Mouse (Mus musculus): ENCODE measurements around the gene Idnk. TPM values are rescaled to one million over a fixed set of nuclear protein-coding genes. Genes with fewer than 3 reads are reported as not detected.

Gene Idnk
- polyA plus RNA-seq, 1 experiment from 2014 or later: 31.3 TPM

GRCm38 (mm10) chr13:58150442-58150841, 7.0 kb upstream of the Idnk start:
- no peak for ATAC-seq (ENCODE audit: low read depth)
- Histone ChIP-seq H3K4me3 (ENCODE audit: low read depth, low read length) (no peak overlapping the region), H3K9ac (ENCODE audit: low read depth, low read length) (no peak overlapping the region), H3K9me3 (ENCODE audit: control insufficient read depth, low read length) (0 out of 2 replicates have a peak, but pooled peaks cover 6% of the 10 kb centered on the region), H3K27me3 (replicated peaks; ENCODE audit: control insufficient read depth, insufficient read depth, low read length) (no peaks in the 10 kb centered on the region), H3K36me3 (ENCODE audit: control insufficient read depth, insufficient read depth, low read length) (no peaks in the 10 kb centered on the region), H3K4me2 (ENCODE audit: low read depth, low read length) (no peak overlapping the region), H3K27ac (replicated peaks; ENCODE audit: low read depth, low read length) (no peak overlapping the region), H3K4me1 (ENCODE audit: control insufficient read depth, insufficient read depth, low read length) (no peaks in the 10 kb centered on the region)
- WGBS: 75% methylated on average over 11 of the region's 11 CpGs
- DNase-seq (ENCODE audit: low spot score): no peak

- 86% methylated on average over 2 of the region's 2 CpGs for WGBS
These were observed 1.4 kb upstream of the Idnk start for GRCm38 (mm10) chr13:58156031-58156430.

GRCm38 (mm10) chr13:58157036-58157435, 413 bp upstream of the Idnk start:
- Histone ChIP-seq H3K4me3 (ENCODE audit: low read depth, low read length) (peak overlapping the region; percentile 69), H3K9me3 (ENCODE audit: control insufficient read depth, low read length) (0 out of 2 replicates have a peak, but pooled peaks cover 3% of the 10 kb centered on the region), H3K4me2 (ENCODE audit: low read depth, low read length) (peak overlapping the region; percentile 97), H3K9ac (ENCODE audit: low read depth, low read length) (peak overlapping the region; percentile 70), H3K27me3 (replicated peaks; ENCODE audit: control insufficient read depth, insufficient read depth, low read length) (no peaks in the 10 kb centered on the region), H3K36me3 (ENCODE audit: control insufficient read depth, insufficient read depth, low read length) (peaks cover 23% of the 10 kb centered on the region), H3K27ac (replicated peaks; ENCODE audit: low read depth, low read length) (no peak overlapping the region), H3K4me1 (ENCODE audit: control insufficient read depth, insufficient read depth, low read length) (no peaks in the 10 kb centered on the region)
- ATAC-seq (ENCODE audit: low read depth) (no peak), DNase-seq (ENCODE audit: low spot score) (no peak)
- WGBS: 26% methylated on average over 8 of the region's 8 CpGs

More at GRCm38 (mm10) chr13:58156031-58156430, 1.4 kb upstream of the Idnk start:
- Histone ChIP-seq H3K4me1 (ENCODE audit: control insufficient read depth, insufficient read depth, low read length) (no peaks in the 10 kb centered on the region), H3K9me3 (ENCODE audit: control insufficient read depth, low read length) (0 out of 2 replicates have a peak, but pooled peaks cover 3% of the 10 kb centered on the region), H3K27ac (replicated peaks; ENCODE audit: low read depth, low read length) (no peak overlapping the region), H3K36me3 (ENCODE audit: control insufficient read depth, insufficient read depth, low read length) (peaks cover 16% of the 10 kb centered on the region), H3K4me3 (ENCODE audit: low read depth, low read length) (no peak overlapping the region), H3K27me3 (replicated peaks; ENCODE audit: control insufficient read depth, insufficient read depth, low read length) (no peaks in the 10 kb centered on the region), H3K9ac (ENCODE audit: low read depth, low read length) (no peak overlapping the region), H3K4me2 (ENCODE audit: low read depth, low read length) (no peak overlapping the region)
- DNase-seq (ENCODE audit: low spot score) (no peak), ATAC-seq (ENCODE audit: low read depth) (no peak)

GRCm38 (mm10) chr13:58158099-58158912, 857 bp downstream of the Idnk start:
- peak overlapping the region; percentile 97 for H3K4me2 ChIP-seq (ENCODE audit: low read depth, low read length)
- WGBS: 10% methylated on average over 16 of the region's 16 CpGs
- H3K9ac ChIP-seq (ENCODE audit: low read depth, low read length): peak overlapping the region; percentile 70
- ATAC-seq (ENCODE audit: low read depth): peak; percentile 64
- H3K36me3 ChIP-seq (ENCODE audit: control insufficient read depth, insufficient read depth, low read length): peaks cover 31% of the 10 kb centered on the region
- no peaks in the 10 kb centered on the region for H3K4me1 ChIP-seq (ENCODE audit: control insufficient read depth, insufficient read depth, low read length)
- H3K27ac ChIP-seq (replicated peaks; ENCODE audit: low read depth, low read length): peak overlapping the region; percentile 71
- no peaks in the 10 kb centered on the region for H3K27me3 ChIP-seq (replicated peaks; ENCODE audit: control insufficient read depth, insufficient read depth, low read length)
- peak overlapping the region; percentile 69 for H3K4me3 ChIP-seq (ENCODE audit: low read depth, low read length)
- peak; percentile 90 for DNase-seq (ENCODE audit: low spot score)
- H3K9me3 ChIP-seq (ENCODE audit: control insufficient read depth, low read length): 0 out of 2 replicates have a peak, but pooled peaks cover 3% of the 10 kb centered on the region

- Histone ChIP-seq H3K27ac (replicated peaks; ENCODE audit: low read depth, low read length) (no peak overlapping the region), H3K27me3 (replicated peaks; ENCODE audit: control insufficient read depth, insufficient read depth, low read length) (no peaks in the 10 kb centered on the region), H3K36me3 (ENCODE audit: control insufficient read depth, insufficient read depth, low read length) (peaks cover 39% of the 10 kb centered on the region), H3K4me3 (ENCODE audit: low read depth, low read length) (no peak overlapping the region), H3K4me2 (ENCODE audit: low read depth, low read length) (no peak overlapping the region), H3K9ac (ENCODE audit: low read depth, low read length) (no peak overlapping the region), H3K9me3 (ENCODE audit: control insufficient read depth, low read length) (no peaks in the 10 kb centered on the region), H3K4me1 (ENCODE audit: control insufficient read depth, insufficient read depth, low read length) (no peaks in the 10 kb centered on the region)
- no peak for DNase-seq (ENCODE audit: low spot score)
- no peak for ATAC-seq (ENCODE audit: low read depth)
- 95% methylated on average over 15 of the region's 15 CpGs for WGBS
These were observed 3.3 kb downstream of the Idnk start for GRCm38 (mm10) chr13:58160761-58161160.

- 96% methylated on average over 12 of the region's 12 CpGs for WGBS
- Histone ChIP-seq H3K27me3 (replicated peaks; ENCODE audit: control insufficient read depth, insufficient read depth, low read length) (no peaks in the 10 kb centered on the region), H3K27ac (replicated peaks; ENCODE audit: low read depth, low read length) (no peak overlapping the region), H3K4me1 (ENCODE audit: control insufficient read depth, insufficient read depth, low read length) (no peaks in the 10 kb centered on the region), H3K9me3 (ENCODE audit: control insufficient read depth, low read length) (no peaks in the 10 kb centered on the region), H3K9ac (ENCODE audit: low read depth, low read length) (no peak overlapping the region), H3K36me3 (ENCODE audit: control insufficient read depth, insufficient read depth, low read length) (peaks cover 43% of the 10 kb centered on the region), H3K4me2 (ENCODE audit: low read depth, low read length) (no peak overlapping the region), H3K4me3 (ENCODE audit: low read depth, low read length) (no peak overlapping the region)
- no peak for ATAC-seq (ENCODE audit: low read depth)
- no peak for DNase-seq (ENCODE audit: low spot score)
These were observed 5.9 kb downstream of the Idnk start for GRCm38 (mm10) chr13:58163343-58163742.

- no peaks in the 10 kb centered on the region for H3K4me1 ChIP-seq (ENCODE audit: control insufficient read depth, insufficient read depth, low read length)
- no peak for ATAC-seq (ENCODE audit: low read depth)
- H3K27ac ChIP-seq (replicated peaks; ENCODE audit: low read depth, low read length): no peak overlapping the region
- no peak overlapping the region for H3K4me2 ChIP-seq (ENCODE audit: low read depth, low read length)
- no peak overlapping the region for H3K9ac ChIP-seq (ENCODE audit: low read depth, low read length)
- H3K36me3 ChIP-seq (ENCODE audit: control insufficient read depth, insufficient read depth, low read length): peaks cover 35% of the 10 kb centered on the region
- no peaks in the 10 kb centered on the region for H3K27me3 ChIP-seq (replicated peaks; ENCODE audit: control insufficient read depth, insufficient read depth, low read length)
- no peak for DNase-seq (ENCODE audit: low spot score)
- H3K4me3 ChIP-seq (ENCODE audit: low read depth, low read length): no peak overlapping the region
- H3K9me3 ChIP-seq (ENCODE audit: control insufficient read depth, low read length): no peaks in the 10 kb centered on the region
These were observed 10.7 kb downstream of the Idnk start for GRCm38 (mm10) chr13:58168119-58168518.

GRCm38 (mm10) chr13:58176105-58176504, 18.7 kb downstream of the Idnk start:
- Histone ChIP-seq H3K27ac (replicated peaks; ENCODE audit: low read depth, low read length) (no peak overlapping the region), H3K9ac (ENCODE audit: low read depth, low read length) (no peak overlapping the region), H3K36me3 (ENCODE audit: control insufficient read depth, insufficient read depth, low read length) (peaks cover 87% of the 10 kb centered on the region), H3K4me3 (ENCODE audit: low read depth, low read length) (no peak overlapping the region), H3K27me3 (replicated peaks; ENCODE audit: control insufficient read depth, insufficient read depth, low read length) (no peaks in the 10 kb centered on the region), H3K4me2 (ENCODE audit: low read depth, low read length) (no peak overlapping the region), H3K9me3 (ENCODE audit: control insufficient read depth, low read length) (no peaks in the 10 kb centered on the region), H3K4me1 (ENCODE audit: control insufficient read depth, insufficient read depth, low read length) (no peaks in the 10 kb centered on the region)
- DNase-seq (ENCODE audit: low spot score) (no peak), ATAC-seq (ENCODE audit: low read depth) (no peak)
- 86% methylated on average over 3 of the region's 3 CpGs for WGBS
